9 mouse cellular contexts compared by ENCODE assay signal in genomic region chr2:26121541-26122083, GRCm38 (mm10). TPM values are rescaled to one million over a fixed set of nuclear protein-coding genes. Genes with fewer than 3 reads are reported as not detected.
DNase-seq lines count a peak whose midpoint lies in the region; ATAC-seq and TF ChIP-seq lines count a peak whose summit lies in the region.
"Had no signal": no experiment of that assay in that cellular context is flagged by ENCODE, and none has a peak within 500 bp of the region (broad histone marks: within the 10 kb centered on the region; RNA-seq: fewer than 3 reads in every experiment).

No protein-coding gene starts in this region.

- no peak for DNase-seq in layer of hippocampus, adult 2 months (ENCODE audit: low spot score in 2 of 2)
- no peak for DNase-seq in layer of hippocampus, adult 9-10 months (ENCODE audit: low spot score)
- peak; percentile 59 for DNase-seq in intestine, embryonic 14.5 days (ENCODE audit: low spot score)
- no peak for DNase-seq in midbrain, postnatal 0 days (ENCODE audit: low spot score)
- DNase-seq in embryo, embryonic 9.5 days (ENCODE audit: extremely low spot score) = no peak
- DNase-seq in cerebellum, adult 9-10 months = no peak
- DNase-seq in layer of hippocampus, adult 8-10 months (ENCODE audit: low spot score in 2 of 2) = no peak

- peaks cover 44% of the 10 kb centered on the region for H3K4me1 ChIP-seq in embryonic facial prominence, embryonic 15.5 days
- H3K4me1 ChIP-seq in intestine, embryonic 14.5 days (replicated peaks; ENCODE audit: control insufficient read depth, insufficient read depth, low read length) = peaks cover 18% of the 10 kb centered on the region
- peaks cover 10% of the 10 kb centered on the region; the same call in 1 of the 2 replicates for H3K4me1 ChIP-seq in midbrain, postnatal 0 days (ENCODE audit: insufficient read depth, low read length)

- 19% methylated on average over 17 of the region's 17 CpGs for WGBS in embryonic facial prominence, embryonic 15.5 days
- 23% methylated on average over 17 of the region's 17 CpGs for WGBS in intestine, embryonic 14.5 days
- 21% methylated on average over 17 of the region's 17 CpGs for WGBS in midbrain, postnatal 0 days

- no peak for TF ChIP-seq CTCF in layer of hippocampus, adult 2 months (conservative IDR thresholded peaks at IDR 0.05)
- TF ChIP-seq CTCF in midbrain, postnatal 0 days (IDR thresholded peaks at IDR 0.05) = no peak

- H3K4me2 ChIP-seq in embryonic facial prominence, embryonic 15.5 days (replicated peaks) = peak overlapping the region; percentile 98
- H3K4me2 ChIP-seq in intestine, embryonic 14.5 days (ENCODE audit: low read length) = peak overlapping the region; percentile 99
- peak overlapping the region; percentile 99 for H3K4me2 ChIP-seq in midbrain, postnatal 0 days (ENCODE audit: low read depth, low read length, poor library complexity, severe bottlenecking)

- ATAC-seq in embryonic facial prominence, embryonic 15.5 days (ENCODE audit: insufficient number of reproducible peaks, low FRiP score, low TSS enrichment, low read depth) = no peak
- ATAC-seq in intestine, embryonic 14.5 days (replicated peaks; ENCODE audit: low FRiP score, low TSS enrichment, low read depth) = no peak
- ATAC-seq in midbrain, postnatal 0 days (ENCODE audit: low FRiP score) = no peak

- peaks cover 8% of the 10 kb centered on the region for H3K27me3 ChIP-seq in embryonic facial prominence, embryonic 15.5 days
- H3K27me3 ChIP-seq in intestine, embryonic 14.5 days (replicated peaks; ENCODE audit: control insufficient read depth, insufficient read depth, low read length) = peaks cover 12% of the 10 kb centered on the region; the same call in 1 of the 2 replicates
- H3K27me3 ChIP-seq in midbrain, postnatal 0 days (ENCODE audit: insufficient read depth, low read length) = peaks cover 13% of the 10 kb centered on the region; the same call in 1 of the 2 replicates
- H3K27me3 ChIP-seq: Patski had no signal

- H3K9ac ChIP-seq in embryonic facial prominence, embryonic 15.5 days = no peak overlapping the region; the same call in 1 of the 2 replicates
- peak overlapping the region; percentile 72 for H3K9ac ChIP-seq in intestine, embryonic 14.5 days (ENCODE audit: low read length)
- H3K9ac ChIP-seq in midbrain, postnatal 0 days (replicated peaks; ENCODE audit: low read length, poor library complexity, severe bottlenecking) = peak overlapping the region; percentile 57; the same call in 1 of the 2 replicates

- peak overlapping the region; percentile 80; the same call in 1 of the 2 replicates for H3K27ac ChIP-seq in layer of hippocampus, adult 2 months
- 0 out of 2 replicates have a peak overlapping the region, but pooled peaks have one; percentile 48 for H3K27ac ChIP-seq in embryonic facial prominence, embryonic 15.5 days (replicated peaks)
- no peak overlapping the region for H3K27ac ChIP-seq in intestine, embryonic 14.5 days (ENCODE audit: low read depth)
- no peak overlapping the region for H3K27ac ChIP-seq in midbrain, postnatal 0 days (ENCODE audit: low read depth, low read length)

- H3K9me3 ChIP-seq in embryonic facial prominence, embryonic 15.5 days (replicated peaks) = no peaks in the 10 kb centered on the region
- no peaks in the 10 kb centered on the region for H3K9me3 ChIP-seq in intestine, embryonic 14.5 days (ENCODE audit: control insufficient read depth, low read length)
- no peaks in the 10 kb centered on the region for H3K9me3 ChIP-seq in midbrain, postnatal 0 days (ENCODE audit: low read length)

- H3K36me3 ChIP-seq in embryonic facial prominence, embryonic 15.5 days = no peaks in the 10 kb centered on the region
- no peaks in the 10 kb centered on the region for H3K36me3 ChIP-seq in intestine, embryonic 14.5 days (ENCODE audit: control insufficient read depth, insufficient read depth, low read length)
- no peaks in the 10 kb centered on the region for H3K36me3 ChIP-seq in midbrain, postnatal 0 days (ENCODE audit: insufficient read depth, low read length)

- peak overlapping the region; percentile 69 for H3K4me3 ChIP-seq in layer of hippocampus, adult 2 months
- H3K4me3 ChIP-seq in embryonic facial prominence, embryonic 15.5 days (replicated peaks) = peak overlapping the region; percentile 76
- peak overlapping the region; percentile 70 for H3K4me3 ChIP-seq in intestine, embryonic 14.5 days (ENCODE audit: low read depth, low read length)
- H3K4me3 ChIP-seq in midbrain, postnatal 0 days (ENCODE audit: low read depth, low read length) = peak overlapping the region; percentile 78

RNA-seq across cellular contexts. Expression of gene Nacc2, which starts 1.4 kb away (rescaled TPM):
- total RNA-seq in layer of hippocampus, adult 2 months (2021) = 10 to 100 TPM; 59.8 to 61.4 TPM
- 7.9 and 9.0 TPM in 2 replicates for polyA plus RNA-seq in embryonic facial prominence, embryonic 15.5 days (2015; fragmentation: Nextera tagmentation; extraction: Ambion mirVana)
- polyA plus RNA-seq in intestine, embryonic 14.5 days (2014; fragmentation: Nextera tagmentation; extraction: Ambion mirVana) = 11.3 and 13.2 TPM in 2 replicates
- 35.2 and 40.7 TPM in 2 replicates for total RNA-seq in midbrain, postnatal 0 days (2014; rRNA removed)
- polyA plus RNA-seq in midbrain, postnatal 0 days (2015; fragmentation: Nextera tagmentation; extraction: Ambion mirVana) = 21.4 and 23.9 TPM in 2 replicates
- total RNA-seq in layer of hippocampus, adult 8-10 months (2022) = 10 to 100 TPM; 64.1 to 75.4 (median 65.3) TPM

Comparison
In these comparisons a context has a peak if more than half of its experiments do, and no peak if none do; other contexts are left out.
1. H3K27ac ChIP-seq: peak in layer of hippocampus, adult 2 months (single experiment) and embryonic facial prominence, embryonic 15.5 days (single experiment); none in intestine, embryonic 14.5 days (single experiment) and midbrain, postnatal 0 days (single experiment).
2. Peak in every context shown above with its lines, with median percentiles within 50 percentile points of each other: H3K4me3 ChIP-seq and H3K4me2 ChIP-seq.